Mouse (Mus musculus): ENCODE measurements at regions not wholly inside any gene's neighbourhood (a gene's known extent, or its start where the extent isn't known, plus 50 kb on each side); places are given as distances from the start of the nearest gene placed in this dataset.

DNA sequence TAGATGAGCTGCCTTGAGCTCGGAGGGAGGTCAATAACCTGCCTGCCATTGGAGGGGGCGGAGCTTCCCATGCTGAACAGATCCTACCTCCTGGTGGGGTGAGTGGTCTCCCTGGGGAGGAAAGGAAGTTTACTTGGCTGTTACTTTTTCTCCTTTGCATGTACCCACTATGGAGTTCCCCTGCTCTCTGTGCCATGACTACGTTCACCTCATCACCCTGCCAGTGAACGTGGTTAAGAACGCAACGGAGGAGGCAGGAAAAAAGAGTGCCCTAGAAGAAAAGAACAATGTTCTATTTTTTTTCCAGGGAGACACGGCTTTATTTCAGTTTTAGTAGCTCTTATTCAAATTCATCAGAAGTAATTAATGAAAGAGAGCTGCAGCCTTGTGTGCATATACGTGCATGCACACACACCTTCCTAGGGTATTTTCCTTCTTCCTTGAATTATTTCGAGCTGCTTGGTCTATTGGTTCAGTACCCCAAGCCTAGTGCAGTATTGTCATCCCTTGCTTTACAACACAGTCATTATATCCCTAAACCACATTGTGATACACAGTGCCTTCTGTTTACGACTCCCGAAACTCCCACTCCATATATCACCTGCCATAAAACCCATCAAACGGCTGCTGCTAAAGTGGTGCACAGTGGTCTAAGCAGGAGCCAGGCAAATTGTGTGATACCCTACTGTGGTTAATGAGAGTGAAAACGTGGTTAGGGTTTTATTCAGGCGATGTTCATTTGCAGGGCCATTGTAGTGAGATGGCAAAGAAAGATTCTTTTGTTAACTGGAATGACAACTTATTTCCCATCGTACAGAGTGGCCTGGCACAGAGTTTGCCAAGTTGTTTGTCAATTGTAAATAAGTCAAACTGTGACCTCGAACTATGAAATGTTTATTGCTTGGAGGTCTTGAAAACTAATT, 608.0 kb downstream of the Bcl11a start:
- H3K9ac ChIP-seq (ENCODE audit: low read length): no peak overlapping the region
- H3K4me2 ChIP-seq (ENCODE audit: low read depth, low read length): no peak overlapping the region
- no peak for ATAC-seq (replicated peaks; ENCODE audit: extremely low read depth, insufficient read depth, low FRiP score)
- H3K27me3 ChIP-seq (ENCODE audit: control insufficient read depth, insufficient read depth, low read length): no peaks in the 10 kb centered on the region
- H3K36me3 ChIP-seq (ENCODE audit: control insufficient read depth, insufficient read depth): no peaks in the 10 kb centered on the region
- WGBS: 81% methylated on average over 16 of the region's 16 CpGs
- H3K4me3 ChIP-seq (ENCODE audit: low read length): no peak overlapping the region
- H3K9me3 ChIP-seq (replicated peaks; ENCODE audit: control insufficient read depth, low read length): no peaks in the 10 kb centered on the region
- H3K27ac ChIP-seq (ENCODE audit: low read length): no peak overlapping the region
- no peaks in the 10 kb centered on the region for H3K4me1 ChIP-seq (ENCODE audit: control insufficient read depth, insufficient read depth, low read length)

DNA sequence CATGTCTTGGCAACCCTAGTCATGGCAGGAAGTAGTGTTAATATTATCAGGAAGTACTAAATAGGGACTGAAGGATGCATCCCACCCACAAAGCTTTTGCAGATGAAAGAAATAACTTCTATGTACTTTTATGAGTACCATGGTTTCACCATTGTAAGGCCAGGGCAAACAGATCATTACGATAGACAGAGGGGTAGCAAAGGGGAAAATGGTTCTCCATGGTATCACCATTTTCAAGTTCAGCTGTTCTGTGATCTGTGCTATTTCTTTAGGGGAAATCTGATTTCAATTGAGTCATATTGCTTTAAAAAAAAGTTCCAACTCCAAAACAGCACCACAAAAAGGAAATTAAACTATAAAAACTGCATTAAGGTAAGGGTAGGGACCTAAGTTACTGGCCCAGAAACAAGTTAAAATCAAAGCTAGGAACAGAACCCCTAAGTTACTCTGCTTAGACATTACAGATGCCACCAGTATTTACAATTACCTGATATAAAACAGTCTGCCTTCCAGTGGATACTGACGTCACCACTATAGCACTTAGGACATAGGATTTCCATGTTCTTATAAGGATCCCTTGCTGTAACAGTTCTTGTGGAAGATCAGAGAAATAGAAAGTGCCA, 610.4 kb downstream of the Bcl11a start:
- no peaks in the 10 kb centered on the region for H3K27me3 ChIP-seq (ENCODE audit: control insufficient read depth, insufficient read depth, low read length)
- H3K36me3 ChIP-seq (ENCODE audit: control insufficient read depth, insufficient read depth): no peaks in the 10 kb centered on the region
- H3K27ac ChIP-seq (ENCODE audit: low read length): no peak overlapping the region
- no peak overlapping the region for H3K4me3 ChIP-seq (ENCODE audit: low read length)
- H3K4me1 ChIP-seq (ENCODE audit: control insufficient read depth, insufficient read depth, low read length): no peaks in the 10 kb centered on the region
- no peaks in the 10 kb centered on the region for H3K9me3 ChIP-seq (replicated peaks; ENCODE audit: control insufficient read depth, low read length)
- WGBS: 76% methylated on average over 2 of the region's 2 CpGs
- ATAC-seq (replicated peaks; ENCODE audit: extremely low read depth, insufficient read depth, low FRiP score): no peak
- H3K9ac ChIP-seq (ENCODE audit: low read length): no peak overlapping the region
- H3K4me2 ChIP-seq (ENCODE audit: low read depth, low read length): no peak overlapping the region

DNA sequence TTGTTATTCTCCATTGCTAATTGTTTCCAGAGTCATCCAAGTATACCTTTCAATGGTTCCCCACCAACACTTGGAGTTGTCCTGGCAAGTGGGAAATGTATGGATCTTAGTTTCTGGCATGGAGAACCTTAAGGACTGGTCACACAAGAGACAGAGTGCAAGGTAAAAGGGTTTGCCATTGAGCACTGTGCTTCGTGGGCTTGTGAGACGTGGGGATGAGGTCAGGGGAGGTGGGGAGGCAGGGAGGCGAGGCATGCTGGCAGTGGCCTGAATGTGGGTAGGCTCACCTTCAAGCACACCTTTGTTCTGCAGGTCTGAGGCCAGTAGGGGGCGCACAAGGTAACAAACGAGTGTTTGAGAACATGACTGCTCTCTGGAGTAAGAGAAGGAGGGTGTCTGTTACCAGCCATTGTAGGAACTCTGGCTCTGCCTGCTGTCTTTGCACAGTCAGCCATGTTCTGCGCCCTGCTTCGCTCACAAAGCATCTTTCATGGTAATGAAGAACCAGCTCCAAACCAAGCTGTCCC, 612.0 kb downstream of the Bcl11a start:
- WGBS: 43% methylated on average over 7 of the region's 7 CpGs
- no peak for ATAC-seq (replicated peaks; ENCODE audit: extremely low read depth, insufficient read depth, low FRiP score)
- H3K4me2 ChIP-seq (ENCODE audit: low read depth, low read length): no peak overlapping the region
- H3K9me3 ChIP-seq (replicated peaks; ENCODE audit: control insufficient read depth, low read length): no peaks in the 10 kb centered on the region
- H3K4me3 ChIP-seq (ENCODE audit: low read length): no peak overlapping the region
- no peak overlapping the region for H3K27ac ChIP-seq (ENCODE audit: low read length)
- no peaks in the 10 kb centered on the region for H3K36me3 ChIP-seq (ENCODE audit: control insufficient read depth, insufficient read depth)
- H3K9ac ChIP-seq (ENCODE audit: low read length): no peak overlapping the region
- H3K4me1 ChIP-seq (ENCODE audit: control insufficient read depth, insufficient read depth, low read length): no peaks in the 10 kb centered on the region
- H3K27me3 ChIP-seq (ENCODE audit: control insufficient read depth, insufficient read depth, low read length): no peaks in the 10 kb centered on the region

DNA sequence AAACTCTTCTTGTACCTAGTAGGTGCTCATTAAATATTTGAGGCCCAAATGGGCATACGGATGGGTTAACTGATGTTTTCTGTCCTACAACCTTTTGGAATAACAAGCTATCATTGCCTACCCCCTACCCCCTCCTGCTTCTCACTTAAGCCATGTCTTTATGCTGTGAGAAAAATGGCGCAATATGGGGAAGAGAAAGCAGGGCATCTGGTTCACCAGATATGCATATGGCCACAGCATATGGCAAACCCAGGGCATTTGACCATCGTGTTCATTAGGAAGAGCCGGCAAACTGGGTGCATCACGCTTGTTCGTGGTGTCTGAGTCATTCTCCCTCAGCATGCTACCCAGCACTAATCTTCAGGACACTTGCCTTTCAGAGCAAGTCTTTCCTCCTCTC, 616.1 kb downstream of the Bcl11a start:
- no peak overlapping the region for H3K9ac ChIP-seq (ENCODE audit: low read length)
- no peak overlapping the region for H3K27ac ChIP-seq (ENCODE audit: low read length)
- no peak overlapping the region for H3K4me2 ChIP-seq (ENCODE audit: low read depth, low read length)
- no peaks in the 10 kb centered on the region for H3K4me1 ChIP-seq (ENCODE audit: control insufficient read depth, insufficient read depth, low read length)
- H3K4me3 ChIP-seq (ENCODE audit: low read length): no peak overlapping the region
- WGBS: 82% methylated on average over 6 of the region's 6 CpGs
- no peak for ATAC-seq (replicated peaks; ENCODE audit: extremely low read depth, insufficient read depth, low FRiP score)
- H3K9me3 ChIP-seq (replicated peaks; ENCODE audit: control insufficient read depth, low read length): no peaks in the 10 kb centered on the region
- no peaks in the 10 kb centered on the region for H3K36me3 ChIP-seq (ENCODE audit: control insufficient read depth, insufficient read depth)
- no peaks in the 10 kb centered on the region for H3K27me3 ChIP-seq (ENCODE audit: control insufficient read depth, insufficient read depth, low read length)

DNA sequence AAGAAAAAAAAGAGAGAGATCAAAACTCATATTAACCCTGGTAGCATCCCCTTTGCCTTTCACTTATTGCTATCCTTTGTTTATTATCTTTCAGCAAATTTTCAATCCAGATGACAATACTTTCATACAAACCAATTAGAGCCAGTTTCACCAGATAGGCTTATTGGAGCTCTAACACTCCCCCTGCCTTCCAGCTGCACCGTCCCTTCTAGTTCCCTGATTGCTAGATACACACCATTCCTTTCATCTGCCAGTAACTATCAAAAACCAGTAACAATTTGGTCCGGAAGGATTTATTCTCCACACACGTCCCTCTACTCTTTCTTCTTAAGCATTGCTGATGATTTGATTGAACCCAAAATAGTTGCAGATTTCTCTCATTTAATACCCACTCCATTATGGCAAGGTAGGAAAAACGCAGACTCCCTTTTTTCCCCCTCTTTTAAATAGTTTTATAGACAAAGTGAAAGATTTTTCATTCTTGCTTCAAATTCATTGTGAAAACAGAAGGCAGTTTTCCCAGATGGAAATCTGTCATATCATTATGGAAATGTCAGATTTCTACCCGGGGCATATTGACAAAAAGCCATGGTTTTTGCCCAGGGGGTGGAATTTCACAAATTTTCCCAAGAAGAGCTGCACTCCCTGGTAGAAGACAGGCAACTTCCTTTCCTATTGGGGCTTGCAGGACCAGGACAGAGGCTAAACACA, 617.3 kb downstream of the Bcl11a start:
- H3K4me2 ChIP-seq (ENCODE audit: low read depth, low read length): no peak overlapping the region
- WGBS: 59% methylated on average over 5 of the region's 5 CpGs
- H3K9me3 ChIP-seq (replicated peaks; ENCODE audit: control insufficient read depth, low read length): no peaks in the 10 kb centered on the region
- no peaks in the 10 kb centered on the region for H3K27me3 ChIP-seq (ENCODE audit: control insufficient read depth, insufficient read depth, low read length)
- H3K36me3 ChIP-seq (ENCODE audit: control insufficient read depth, insufficient read depth): no peaks in the 10 kb centered on the region
- no peak overlapping the region for H3K27ac ChIP-seq (ENCODE audit: low read length)
- no peak overlapping the region for H3K4me3 ChIP-seq (ENCODE audit: low read length)
- no peaks in the 10 kb centered on the region for H3K4me1 ChIP-seq (ENCODE audit: control insufficient read depth, insufficient read depth, low read length)
- H3K9ac ChIP-seq (ENCODE audit: low read length): no peak overlapping the region
- no peak for ATAC-seq (replicated peaks; ENCODE audit: extremely low read depth, insufficient read depth, low FRiP score)

DNA sequence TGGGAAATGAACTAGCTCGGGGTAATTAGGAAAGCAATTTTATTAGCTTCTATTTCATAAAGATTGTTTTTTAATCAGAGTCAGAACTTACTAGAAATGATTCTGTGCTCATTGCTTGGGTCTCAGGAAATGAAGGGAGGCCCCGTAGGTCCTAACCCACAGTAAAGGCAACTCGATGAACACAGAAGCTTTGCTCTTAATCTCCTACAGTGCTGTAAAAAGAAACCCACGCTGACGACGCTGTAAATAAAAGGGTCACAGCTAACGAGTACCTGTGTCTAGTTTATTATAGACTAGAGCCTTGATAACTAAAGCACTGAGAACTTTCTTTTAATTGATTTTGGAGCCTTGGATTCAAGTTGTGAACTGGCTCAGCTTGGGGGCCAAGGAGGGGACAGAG, 618.7 kb downstream of the Bcl11a start:
- ATAC-seq (replicated peaks; ENCODE audit: extremely low read depth, insufficient read depth, low FRiP score): no peak
- Histone ChIP-seq H3K27ac (ENCODE audit: low read length) (no peak overlapping the region), H3K36me3 (ENCODE audit: control insufficient read depth, insufficient read depth) (no peaks in the 10 kb centered on the region), H3K9ac (ENCODE audit: low read length) (no peak overlapping the region), H3K4me3 (ENCODE audit: low read length) (no peak overlapping the region), H3K4me2 (ENCODE audit: low read depth, low read length) (no peak overlapping the region), H3K4me1 (ENCODE audit: control insufficient read depth, insufficient read depth, low read length) (no peaks in the 10 kb centered on the region), H3K27me3 (ENCODE audit: control insufficient read depth, insufficient read depth, low read length) (no peaks in the 10 kb centered on the region), H3K9me3 (replicated peaks; ENCODE audit: control insufficient read depth, low read length) (no peaks in the 10 kb centered on the region)
- 55% methylated on average over 7 of the region's 7 CpGs for WGBS

DNA sequence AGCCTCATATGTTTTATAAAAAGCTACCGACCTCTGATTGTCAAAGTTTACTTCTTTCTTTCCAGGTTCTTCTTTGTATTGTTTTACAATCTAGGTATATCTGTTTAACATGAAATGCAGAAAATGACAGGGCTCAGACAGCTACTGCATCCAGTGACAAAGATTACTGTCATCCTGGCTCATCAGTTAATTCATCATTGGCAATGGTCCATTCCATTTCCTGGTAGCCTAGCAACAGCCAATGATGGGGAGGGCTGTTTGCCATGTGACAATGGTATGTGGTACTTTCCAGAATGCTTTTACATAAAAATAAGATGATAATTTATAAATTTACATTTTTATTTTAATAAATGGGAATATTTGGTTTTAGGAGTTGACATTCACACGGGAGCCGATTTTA, 630.9 kb downstream of the Bcl11a start:
- H3K36me3 ChIP-seq (ENCODE audit: control insufficient read depth, insufficient read depth): no peaks in the 10 kb centered on the region
- no peaks in the 10 kb centered on the region for H3K9me3 ChIP-seq (replicated peaks; ENCODE audit: control insufficient read depth, low read length)
- no peaks in the 10 kb centered on the region for H3K27me3 ChIP-seq (ENCODE audit: control insufficient read depth, insufficient read depth, low read length)
- ATAC-seq (replicated peaks; ENCODE audit: extremely low read depth, insufficient read depth, low FRiP score): no peak
- 86% methylated on average over 3 of the region's 3 CpGs for WGBS
- H3K27ac ChIP-seq (ENCODE audit: low read length): no peak overlapping the region
- H3K4me3 ChIP-seq (ENCODE audit: low read length): no peak overlapping the region
- H3K4me2 ChIP-seq (ENCODE audit: low read depth, low read length): no peak overlapping the region
- H3K4me1 ChIP-seq (ENCODE audit: control insufficient read depth, insufficient read depth, low read length): no peaks in the 10 kb centered on the region
- no peak overlapping the region for H3K9ac ChIP-seq (ENCODE audit: low read length)

DNA sequence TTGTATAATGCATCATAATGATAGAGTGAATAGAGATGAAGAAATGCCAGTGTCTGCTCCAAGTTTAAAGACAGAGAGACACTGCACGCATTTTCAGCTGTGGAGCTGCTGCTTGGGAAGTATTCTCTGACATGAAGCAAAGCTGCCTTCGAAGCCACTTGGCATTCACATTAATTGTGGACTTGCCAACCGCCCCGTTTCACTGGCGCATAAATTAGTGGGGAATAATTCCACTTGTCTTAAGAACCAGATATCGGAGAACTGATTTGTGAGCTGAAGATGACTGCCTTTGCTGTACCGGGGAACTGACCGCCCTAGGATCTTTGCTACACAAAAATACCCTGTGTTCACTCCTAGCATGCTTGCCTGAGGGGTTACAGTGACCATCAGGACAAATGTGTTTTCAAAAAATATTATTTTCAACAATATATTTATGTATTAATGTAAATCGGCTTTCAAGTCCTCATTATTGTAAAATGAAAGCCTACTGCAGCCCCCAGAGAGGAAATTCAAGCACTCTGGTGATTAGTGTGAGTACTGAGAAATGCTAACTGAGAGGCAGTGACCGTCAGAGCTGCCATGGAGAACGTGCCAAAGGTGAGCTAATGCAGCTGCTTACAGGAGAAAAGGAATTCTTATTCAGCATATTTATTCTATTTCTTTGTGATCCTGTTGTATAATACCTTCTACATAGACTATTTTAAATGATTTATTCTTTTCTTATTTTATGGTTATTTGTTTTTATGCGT, 638.9 kb downstream of the Bcl11a start:
- no peaks in the 10 kb centered on the region for H3K27me3 ChIP-seq (ENCODE audit: control insufficient read depth, insufficient read depth, low read length)
- no peak overlapping the region for H3K4me2 ChIP-seq (ENCODE audit: low read depth, low read length)
- no peaks in the 10 kb centered on the region for H3K36me3 ChIP-seq (ENCODE audit: control insufficient read depth, insufficient read depth)
- 70% methylated on average over 12 of the region's 12 CpGs for WGBS
- H3K4me3 ChIP-seq (ENCODE audit: low read length): no peak overlapping the region
- no peak overlapping the region for H3K27ac ChIP-seq (ENCODE audit: low read length)
- H3K9ac ChIP-seq (ENCODE audit: low read length): no peak overlapping the region
- no peak for ATAC-seq (replicated peaks; ENCODE audit: extremely low read depth, insufficient read depth, low FRiP score)
- H3K9me3 ChIP-seq (replicated peaks; ENCODE audit: control insufficient read depth, low read length): no peaks in the 10 kb centered on the region
- H3K4me1 ChIP-seq (ENCODE audit: control insufficient read depth, insufficient read depth, low read length): no peaks in the 10 kb centered on the region

Measured in heart, embryonic 16.5 days (tissue).